Mouse (Mus musculus): ENCODE results near the gene Galnt10.

GRCm38 (mm10) chr11:57701193-57701925 is 56.1 kb downstream of the Galnt10 start:
- no peak for TF ChIP-seq POLR2A (IDR thresholded peaks at IDR 0.05; ENCODE audit: borderline replicate concordance, insufficient read depth, low read length)
- no peak for TF ChIP-seq CTCF (IDR thresholded peaks at IDR 0.05; ENCODE audit: borderline replicate concordance, insufficient read depth, low read depth, low read length)

Data from cerebellum, adult 2 months (tissue).